Mouse (Mus musculus) common myeloid progenitor, adult 5-6 weeks (primary cell): ENCODE results near the gene Rer1. TPM values are rescaled to one million over a fixed set of nuclear protein-coding genes. Genes with fewer than 3 reads are reported as not detected.
A peak's percentile ranks its signal among the peaks of the same experiment; 100 is the strongest.

Experiments
- ATAC-seq: replicated peaks from 2 replicates; pipeline ENCODE4 v1.8.0; 2016; ENCODE audit warnings: low read depth, mild to moderate bottlenecking, moderate TSS enrichment, inconsistent platforms; ENCODE audit not compliant: poor library complexity, severe bottlenecking
- total RNA-seq: library from RNA; stranded (forward); fragments of 200-1000, 187-1606 nt; gene quantifications from 2 replicates; pipeline ENCODE4 v1.2.3, GENCODE M21; 2017

Gene Rer1
- total RNA-seq, 1 experiment from 2014 or later, result 124 TPM

DNA sequence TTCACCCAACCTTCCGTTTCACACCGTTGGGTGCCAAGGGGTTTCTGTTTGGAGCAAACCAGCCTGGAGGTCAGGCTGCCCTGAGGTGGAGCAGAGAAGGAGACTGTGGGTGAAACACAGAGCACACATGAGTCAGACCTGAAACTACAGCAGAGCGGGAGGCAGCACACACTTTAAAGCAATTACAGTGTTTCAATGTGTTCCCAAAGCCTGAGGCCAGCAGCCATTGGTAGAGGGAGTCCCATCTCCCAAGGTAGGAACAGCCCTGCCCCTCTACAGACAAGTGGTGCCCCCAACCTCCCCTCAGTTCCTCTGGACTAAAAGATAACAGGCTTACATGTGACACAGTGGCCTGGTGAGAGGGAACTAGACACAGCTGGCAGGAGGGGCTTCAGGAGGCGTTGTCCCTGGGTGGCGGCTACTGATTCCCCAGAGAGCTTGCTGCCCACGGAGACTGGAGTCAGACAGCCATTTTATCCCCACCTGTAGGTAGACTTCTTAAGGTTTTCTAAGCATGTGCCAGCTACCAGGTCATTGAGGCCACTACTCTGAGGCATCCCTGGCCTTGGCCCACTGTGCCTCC, 31.3 kb upstream of the Rer1 start:
- ATAC-seq, result peak; percentile 57

DNA sequence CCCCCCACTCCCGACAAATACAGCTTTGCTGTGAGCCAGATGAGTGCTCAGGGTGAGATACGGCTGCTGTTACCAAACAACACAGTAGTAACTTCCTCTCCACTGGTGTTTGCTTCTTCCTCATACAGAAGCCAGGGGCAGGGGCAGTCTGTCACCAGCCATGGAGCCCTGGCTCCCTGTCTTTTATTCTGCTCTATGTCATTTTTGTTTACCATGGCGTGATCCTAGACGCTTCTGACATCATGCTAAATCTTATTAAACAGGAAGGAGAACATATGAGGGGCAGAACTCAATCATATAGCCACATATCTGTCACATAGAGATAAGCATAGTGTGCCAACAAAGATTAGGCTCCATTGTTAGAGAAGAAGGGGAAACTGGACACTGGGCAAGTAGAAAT, 30.4 kb upstream of the Rer1 start:
- peak; percentile 78 for ATAC-seq

DNA sequence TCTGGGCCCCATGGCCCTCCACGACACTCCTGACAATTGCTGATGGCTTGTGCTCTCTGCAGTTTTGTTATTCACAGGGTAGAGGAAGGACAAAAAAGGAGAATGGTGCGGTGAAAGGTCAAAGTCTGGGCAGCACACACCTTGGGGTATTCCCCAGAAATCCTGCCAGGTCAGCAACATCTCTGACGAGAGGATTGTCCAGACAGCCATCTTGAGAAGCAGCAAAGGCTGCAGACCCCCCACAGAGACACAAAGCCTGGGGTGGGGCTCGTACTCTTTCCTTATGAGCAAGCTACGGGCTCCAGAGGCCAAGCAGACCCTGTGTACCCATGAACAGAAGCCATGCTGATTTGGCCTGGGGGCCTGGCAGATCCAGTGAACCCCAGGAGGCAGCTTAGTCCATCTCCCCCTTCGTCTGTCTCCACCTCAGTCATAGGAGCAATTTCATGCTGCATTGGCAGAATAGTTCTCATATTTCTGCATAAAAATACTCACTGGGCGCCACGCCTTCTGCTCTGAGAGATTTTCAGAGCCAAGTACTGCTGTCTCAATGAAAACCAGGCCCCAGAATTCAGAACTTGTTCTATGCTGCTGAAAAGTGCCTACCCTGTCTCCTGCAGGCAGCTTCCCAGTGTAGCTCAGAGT, 27.7 kb upstream of the Rer1 start:
- no peak for ATAC-seq

DNA sequence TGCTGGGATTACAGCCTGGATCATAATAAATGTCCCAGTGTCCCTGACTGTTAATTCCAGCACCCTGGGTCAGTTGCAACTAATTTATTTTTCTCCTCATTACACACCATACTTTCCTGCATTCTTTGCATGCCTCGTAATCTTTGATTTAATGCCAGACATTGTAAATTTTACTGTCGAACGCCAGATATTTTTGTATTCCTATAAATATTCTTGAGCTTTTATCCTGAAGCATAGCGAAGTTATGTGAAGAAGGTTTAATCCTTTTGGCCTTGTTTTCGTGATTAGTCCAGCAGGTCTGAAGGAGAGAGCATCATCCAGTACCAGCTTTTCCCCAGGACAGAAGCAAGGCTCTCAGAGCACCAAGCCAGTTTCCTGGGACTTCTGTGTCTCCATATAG, 23.3 kb upstream of the Rer1 start:
- ATAC-seq, result no peak

DNA sequence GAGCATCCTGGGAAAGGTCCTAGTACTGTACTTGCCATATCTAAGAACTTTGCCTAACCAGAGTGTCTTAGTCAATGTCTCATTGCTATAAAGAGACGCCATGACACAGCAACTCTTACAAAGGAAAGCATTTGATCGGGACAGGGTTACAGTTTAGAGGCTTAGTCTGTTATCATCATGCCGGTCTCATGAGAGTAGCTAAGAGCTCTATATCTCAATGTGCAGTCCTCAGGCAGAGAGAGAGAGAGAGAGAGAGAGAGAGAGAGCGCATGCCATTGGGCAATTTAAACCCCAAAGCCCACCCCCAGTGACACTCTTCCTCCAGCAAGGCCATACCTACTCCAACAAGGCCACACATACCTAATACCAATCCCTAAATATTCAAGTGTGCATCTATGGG, 21.7 kb upstream of the Rer1 start:
- peak; percentile 73; the same call in 1 of the 2 replicates for ATAC-seq

DNA sequence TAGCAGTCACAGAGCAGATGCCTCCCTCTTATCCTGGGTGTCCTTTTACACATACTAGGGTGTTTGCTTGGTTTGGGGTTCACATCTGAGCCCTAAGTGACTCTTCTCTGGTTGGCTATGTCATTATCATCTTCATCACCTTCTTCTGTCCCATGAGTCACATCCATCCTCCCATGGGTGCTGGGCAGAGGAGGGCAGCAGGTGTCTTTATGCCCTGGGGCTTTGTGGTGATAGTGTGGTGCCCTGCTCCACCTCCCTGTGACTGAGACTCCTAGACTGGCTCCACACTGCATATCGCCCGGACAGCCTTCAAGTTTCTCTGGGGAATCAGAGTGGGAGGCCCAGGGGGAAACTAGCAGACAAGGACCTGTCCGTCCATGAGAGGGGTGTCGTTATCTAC, 12.4 kb upstream of the Rer1 start:
- no peak for ATAC-seq

DNA sequence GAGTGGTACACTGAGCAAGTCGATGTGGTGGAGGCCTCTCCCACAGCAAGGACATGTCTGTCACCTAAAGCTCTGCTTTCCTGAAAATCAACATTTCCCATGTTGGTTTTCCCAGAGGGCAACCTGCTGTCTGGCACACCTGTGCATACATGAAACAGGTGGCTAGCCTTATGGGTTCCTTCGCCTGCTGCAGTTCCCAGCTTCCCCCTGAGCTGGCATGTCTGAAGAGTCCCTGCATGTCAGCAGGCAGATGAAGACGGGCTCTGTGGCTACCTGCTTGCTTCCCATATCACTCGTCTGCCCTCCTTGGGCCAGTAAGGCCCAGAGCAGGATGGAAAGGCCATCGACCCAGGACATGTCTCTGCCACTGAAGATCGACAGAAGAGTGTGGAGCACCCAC, 11.3 kb upstream of the Rer1 start:
- no peak for ATAC-seq

DNA sequence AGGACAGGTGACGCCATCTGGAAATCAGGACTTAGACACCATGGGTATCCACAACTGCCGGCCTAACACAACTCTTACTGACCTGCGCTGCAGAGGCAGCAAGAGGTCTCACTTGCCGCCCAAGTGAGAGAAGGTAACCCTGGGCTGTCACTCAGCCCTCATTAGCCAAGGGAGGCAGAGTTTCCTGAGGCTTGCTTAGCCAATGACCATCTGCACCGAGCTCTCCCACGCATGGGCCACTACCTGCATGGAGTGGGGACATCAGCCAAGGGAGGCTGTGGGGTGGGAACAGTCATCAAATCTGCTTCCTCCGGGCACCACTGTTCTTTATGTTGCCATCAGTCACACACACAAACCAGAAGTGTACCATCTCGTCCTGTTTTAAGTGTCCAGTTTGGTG, 9.8 kb upstream of the Rer1 start:
- ATAC-seq, result no peak

DNA sequence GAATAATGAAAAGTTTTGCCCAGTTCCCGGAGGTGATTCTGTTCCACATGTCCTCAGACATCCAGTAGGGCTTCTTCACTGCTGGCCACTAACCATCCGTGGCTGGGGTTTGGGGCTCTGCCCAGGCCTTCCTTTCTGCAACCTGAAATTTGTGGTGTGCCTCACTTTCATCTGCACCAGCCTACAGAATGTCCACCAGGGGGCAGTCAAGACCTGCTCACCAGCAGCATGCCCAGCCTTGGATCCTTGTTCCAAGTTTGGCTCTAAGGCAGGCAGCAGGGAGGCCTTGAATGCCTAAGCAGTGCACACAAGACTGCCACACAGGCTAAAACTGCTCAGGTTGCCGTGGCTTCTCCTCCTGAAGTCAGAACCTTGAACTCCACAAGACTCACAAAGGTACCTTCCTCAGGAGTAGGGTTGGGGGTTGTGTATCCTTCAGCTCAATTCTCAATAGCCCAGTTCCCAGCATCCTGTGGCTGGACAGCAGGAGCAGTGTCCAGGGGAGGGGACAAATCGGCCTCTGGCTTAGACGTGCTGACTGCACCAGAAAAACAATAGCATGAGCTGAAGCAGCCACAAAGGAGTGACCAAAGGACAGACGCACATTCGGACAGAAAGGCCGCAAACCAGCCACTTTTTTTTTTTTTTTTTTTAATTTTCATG, 9.2 kb upstream of the Rer1 start:
- peak; percentile 95 for ATAC-seq

DNA sequence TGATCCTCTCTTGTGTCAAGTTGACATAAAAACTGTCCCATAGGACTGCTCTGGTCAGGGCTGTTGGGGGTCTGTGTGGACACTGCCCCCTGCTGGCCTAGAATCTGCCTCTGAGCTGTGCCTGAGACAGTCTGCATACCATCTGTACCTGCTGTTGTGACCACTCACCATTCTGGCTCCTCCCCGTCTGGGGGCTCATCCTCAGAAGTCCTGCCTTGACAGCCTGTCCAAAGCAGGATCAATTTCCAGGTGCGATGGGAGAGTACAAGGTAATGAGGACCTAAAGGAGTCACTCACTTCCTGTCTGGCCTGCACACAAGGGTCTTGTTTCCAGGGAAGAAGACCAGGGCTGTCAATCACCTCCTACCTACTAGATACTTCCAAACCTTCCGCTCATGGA, 8.4 kb upstream of the Rer1 start:
- ATAC-seq, result peak; percentile 68

DNA sequence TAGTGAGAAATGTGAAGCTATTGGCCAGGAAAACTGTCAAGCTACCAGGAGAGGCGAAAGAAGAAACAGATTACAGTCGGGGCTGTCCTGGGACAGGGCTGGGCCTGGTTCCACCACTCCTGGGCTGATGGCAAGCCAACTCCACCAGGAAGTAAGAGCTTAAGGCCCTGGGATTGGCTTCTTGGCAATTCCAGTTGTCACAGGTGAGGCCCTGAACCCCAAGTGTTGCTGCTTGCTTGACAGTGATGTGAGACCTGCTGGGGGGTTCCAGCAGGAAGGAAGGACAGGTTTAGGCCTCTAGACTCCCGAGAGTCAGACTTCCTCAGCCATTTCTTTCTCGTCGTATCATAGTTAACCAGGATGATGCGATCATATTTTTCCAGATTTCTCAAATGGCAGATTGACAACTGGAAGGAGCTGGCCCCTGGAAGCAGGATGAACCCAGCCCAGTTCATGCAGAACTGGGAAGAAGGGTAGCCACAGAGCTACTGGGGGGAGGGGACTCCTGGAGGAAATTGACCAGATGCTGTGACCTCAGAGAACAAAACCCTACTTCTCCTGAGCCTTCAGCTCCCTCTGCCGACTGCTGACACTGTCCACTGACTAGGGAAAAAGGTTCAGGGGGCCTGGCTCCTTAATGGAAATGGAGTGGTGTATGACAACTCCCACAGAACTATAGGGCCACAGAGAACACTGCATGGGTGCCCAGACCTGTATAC, 7.4 kb upstream of the Rer1 start:
- ATAC-seq, result no peak

DNA sequence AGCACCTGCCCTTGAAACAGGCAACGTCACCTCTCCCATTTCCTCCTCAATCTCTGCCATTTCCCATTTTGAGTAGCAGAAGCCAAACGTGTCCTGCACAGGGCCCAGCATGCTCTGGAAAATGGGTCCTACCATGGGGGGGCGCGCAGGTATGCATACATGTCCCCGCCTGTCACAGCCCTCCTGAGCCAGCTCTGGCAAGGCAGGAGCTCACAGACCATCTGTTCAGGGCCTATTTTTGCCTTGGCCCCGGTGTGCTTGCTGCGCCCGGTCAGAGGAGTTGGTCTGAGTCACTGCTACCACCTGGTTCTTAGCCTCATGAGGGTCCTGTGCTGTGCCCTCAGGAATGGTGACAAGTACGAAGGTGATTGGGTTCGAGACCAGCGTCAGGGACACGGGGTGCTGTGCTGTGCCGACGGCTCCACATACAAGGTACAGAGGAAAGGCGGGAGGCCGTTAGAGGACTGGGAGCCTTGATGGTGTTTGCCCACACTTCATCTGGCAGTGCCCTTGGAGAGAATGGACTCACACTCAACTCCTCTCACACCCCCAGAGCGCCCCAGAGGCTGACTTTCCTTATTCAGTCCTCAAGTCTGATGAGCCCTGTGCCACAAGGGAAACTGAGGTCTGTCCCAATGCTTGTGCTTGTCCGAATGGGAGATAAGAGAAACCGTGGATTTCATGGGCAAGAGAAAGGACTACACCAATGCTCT, 6.7 kb upstream of the Rer1 start:
- no peak for ATAC-seq

DNA sequence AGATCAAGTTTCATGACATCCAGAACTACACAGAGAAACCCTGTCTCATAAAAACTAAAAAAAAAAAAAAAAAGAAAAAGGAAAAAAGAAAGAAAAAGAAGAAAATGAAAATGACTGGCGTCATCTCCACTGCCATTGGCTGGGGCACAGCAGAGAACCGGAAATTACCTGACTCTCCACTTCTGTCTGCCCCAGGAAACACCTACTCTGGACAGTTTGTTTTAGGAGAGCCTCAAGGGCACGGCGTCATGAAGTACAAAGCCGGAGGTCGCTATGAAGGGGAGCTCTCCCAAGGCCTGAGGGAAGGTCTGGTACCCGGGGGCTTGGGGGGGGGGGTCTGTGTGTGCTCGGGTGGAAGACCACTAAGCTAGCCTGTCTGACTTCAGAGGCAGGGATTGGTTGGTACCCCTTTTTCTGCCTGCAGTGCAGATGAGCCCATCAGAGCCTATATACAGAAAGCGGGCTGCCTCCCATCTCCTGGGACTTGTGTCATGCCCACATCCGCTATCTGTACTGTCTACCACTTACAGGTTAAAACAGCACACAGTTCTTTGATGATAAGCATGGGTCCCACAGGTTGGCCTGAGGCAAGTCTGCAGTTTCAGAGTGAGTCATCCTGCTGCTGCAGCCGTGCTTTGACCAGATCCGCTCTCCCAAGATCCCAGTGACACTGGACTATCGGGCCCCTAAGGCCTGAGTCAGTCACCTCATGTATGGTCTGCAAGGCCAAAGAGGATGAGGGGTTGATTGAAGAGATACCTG, 4.7 kb upstream of the Rer1 start:
- no peak for ATAC-seq

DNA sequence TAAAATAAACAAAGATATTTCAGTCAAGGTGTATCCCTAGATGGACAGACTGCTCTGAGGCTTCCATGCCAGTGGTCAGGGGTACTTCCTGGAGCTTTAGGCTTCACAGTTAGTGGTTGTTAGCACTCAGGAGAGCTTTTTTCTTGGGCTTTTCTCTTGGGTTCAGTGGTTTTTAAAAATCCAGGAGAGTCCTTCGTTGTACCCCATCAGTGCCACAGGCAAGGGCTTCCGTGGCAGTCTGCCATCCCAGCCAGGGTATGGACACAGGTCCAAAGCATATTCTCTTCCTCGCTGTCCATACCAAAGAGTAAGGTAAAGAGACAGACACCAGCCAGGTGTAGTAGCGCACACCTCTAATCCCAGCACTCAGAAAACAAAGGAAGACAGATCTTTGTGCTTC, 4.0 kb upstream of the Rer1 start:
- no peak for ATAC-seq

DNA sequence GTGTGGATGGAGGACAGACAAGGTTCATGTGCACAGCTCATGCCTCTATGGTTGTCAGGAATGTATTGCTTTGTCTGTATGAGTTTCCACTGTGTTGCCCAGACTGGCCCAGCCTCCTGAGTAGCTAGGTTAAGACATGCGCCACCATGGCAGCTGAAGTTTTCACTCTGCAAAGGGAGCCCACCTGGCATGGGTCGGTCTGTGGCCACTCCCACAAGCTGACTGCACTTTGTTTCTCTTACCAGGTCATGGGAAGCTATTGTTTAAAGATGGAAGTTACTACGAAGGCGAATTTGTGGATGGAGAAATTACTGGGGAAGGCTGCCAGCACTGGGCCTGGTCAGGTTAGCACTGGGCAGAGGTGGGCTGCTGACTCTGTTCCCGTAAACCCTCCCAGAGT, 3.1 kb upstream of the Rer1 start:
- no peak for ATAC-seq

DNA sequence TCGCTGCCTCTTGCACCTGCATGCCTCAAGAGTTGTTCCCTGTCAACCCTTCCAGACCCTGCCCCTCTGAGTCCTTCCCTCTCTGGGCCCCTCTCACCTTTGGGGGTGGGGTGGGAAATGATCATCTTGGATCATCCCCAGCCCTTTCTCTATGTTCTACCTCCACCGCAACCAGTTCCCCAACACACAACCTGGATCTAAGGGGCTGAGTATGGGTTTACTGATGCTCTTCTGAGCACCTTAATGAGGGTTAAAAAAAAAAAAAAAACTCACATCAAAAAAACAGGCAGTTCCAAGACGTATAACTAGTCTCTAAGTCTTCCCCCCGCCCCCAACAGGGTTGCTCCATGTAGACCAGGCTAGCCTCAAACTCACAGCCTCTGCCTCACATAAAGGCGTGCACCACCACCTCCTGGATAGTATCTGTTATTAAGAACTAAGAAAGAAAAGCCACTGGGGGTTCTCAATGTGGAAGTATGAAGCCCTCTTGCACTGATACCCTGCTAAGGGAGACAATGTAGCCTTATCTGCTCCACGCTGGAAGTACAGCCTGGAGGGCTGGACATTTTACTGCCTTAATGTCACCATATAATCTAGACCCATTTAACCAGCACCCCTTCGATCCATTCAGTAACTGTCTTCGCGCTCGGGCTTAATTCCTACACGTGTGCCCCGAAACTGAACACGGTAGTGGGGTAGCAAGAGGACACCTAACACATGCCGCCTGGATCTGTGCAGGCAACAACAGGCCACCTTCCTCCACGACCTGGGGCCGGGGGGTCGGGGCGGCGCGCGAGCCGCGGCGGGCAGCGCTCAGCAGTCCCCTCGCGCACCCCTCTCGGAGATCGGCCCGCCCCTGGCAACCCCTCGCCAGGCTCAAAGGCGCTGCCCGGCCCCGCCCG, 725 bp downstream of the Rer1 start:
- peak; percentile 3; the same call in 1 of the 2 replicates for ATAC-seq

DNA sequence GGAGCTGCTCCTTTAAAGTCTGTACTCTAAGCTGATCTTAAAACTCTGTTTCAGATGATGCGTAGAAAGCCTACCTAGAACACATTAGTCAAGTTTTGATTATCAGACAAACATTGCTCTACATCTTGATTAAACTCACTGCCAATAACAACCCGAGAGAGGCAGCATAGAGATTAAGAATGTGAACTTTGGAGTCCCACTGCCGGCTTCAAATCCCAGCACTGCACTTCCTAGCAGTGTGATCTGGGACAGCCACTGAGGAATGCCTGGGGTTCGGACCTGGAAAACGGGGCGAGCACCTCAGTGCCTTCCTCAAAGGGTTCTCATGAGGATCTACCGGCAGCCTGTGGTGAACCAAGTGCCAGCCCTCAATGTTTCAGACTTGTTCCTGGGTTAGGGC, 1.8 kb downstream of the Rer1 start:
- ATAC-seq, result no peak

DNA sequence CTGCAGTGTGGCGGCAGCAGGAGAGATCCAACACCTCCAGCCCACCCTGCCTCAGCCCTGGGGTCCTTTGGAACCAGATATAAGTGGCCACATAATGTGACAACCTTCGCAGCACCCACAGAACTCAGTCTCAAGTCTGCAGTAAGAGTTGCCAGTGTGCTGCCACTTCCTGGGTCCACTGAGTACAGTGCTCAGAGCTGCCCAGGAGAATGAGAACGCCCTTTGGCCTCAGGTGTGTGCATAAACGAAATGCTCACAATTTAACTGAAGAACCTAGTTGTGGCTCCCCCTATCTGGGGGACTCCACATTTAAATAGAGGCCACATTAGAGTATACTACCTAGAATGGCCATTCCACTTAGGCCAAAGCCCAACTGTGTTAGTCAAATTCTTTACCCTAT, 2.6 kb downstream of the Rer1 start:
- ATAC-seq, result no peak

DNA sequence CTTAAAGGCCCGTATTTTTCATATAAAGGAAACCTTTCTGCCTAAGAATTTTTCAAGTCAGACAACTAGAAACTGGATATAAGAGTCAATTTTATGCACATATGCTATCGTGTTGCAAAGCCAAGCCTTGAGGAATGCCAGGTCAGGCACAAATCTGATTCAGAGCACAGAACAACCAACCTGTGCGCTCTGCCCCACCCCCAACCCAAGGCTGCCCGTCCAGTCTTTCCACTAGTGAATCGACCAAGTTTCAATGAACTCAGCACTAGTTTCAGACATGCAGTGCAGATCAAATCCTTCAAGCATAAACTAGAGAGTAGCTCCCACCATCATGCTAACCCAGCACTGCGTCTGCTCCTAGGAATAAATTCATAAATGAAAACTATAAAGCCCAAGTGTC, 6.5 kb downstream of the Rer1 start:
- ATAC-seq, result no peak
